Mouse (Mus musculus) hindbrain, embryonic 13.5 days (tissue): Measurements from ENCODE around the gene Nudt15. TPM values are rescaled to one million over a fixed set of nuclear protein-coding genes. Genes with fewer than 3 reads are reported as not detected.
A peak's percentile ranks its signal among the peaks of the same experiment; 100 is the strongest.

Source experiments
- ATAC-seq: fragments of 200-750 bp; cut with Nextera tagmentation; 2 replicates; pipeline ENCODE4 v1.8.0; 2017; ENCODE audit warnings: moderate TSS enrichment; ENCODE audit not compliant: low FRiP score
- H3K27ac ChIP-seq: fragments of 300-500 bp; sonication (generic); 2 replicates; pipeline ENCODE4 v1.5.1; 2015; ENCODE audit warnings: inconsistent platforms, mild to moderate bottlenecking, moderate library complexity
- H3K27me3 ChIP-seq: fragments of 300-500 bp; sonication (generic); 2 replicates; pipeline ENCODE4 v1.6.1; 2015; ENCODE audit warnings: mild to moderate bottlenecking, inconsistent platforms
- H3K36me3 ChIP-seq: fragments of 300-500 bp; sonication (generic); 2 replicates; pipeline ENCODE4 v1.6.1; 2015; ENCODE audit warnings: mild to moderate bottlenecking, inconsistent platforms
- H3K4me1 ChIP-seq: fragments of 300-500 bp; sonication (generic); replicated peaks from 2 replicates; pipeline ENCODE4 v1.6.1; 2015; ENCODE audit warnings: inconsistent platforms
- H3K4me2 ChIP-seq: fragments of 300-500 bp; sonication (generic); 2 replicates; pipeline ENCODE4 v1.6.1; 2015; ENCODE audit warnings: inconsistent platforms, mild to moderate bottlenecking, moderate library complexity
- H3K4me3 ChIP-seq: fragments of 300-500 bp; sonication (generic); 2 replicates; pipeline ENCODE4 v1.5.1; 2015; ENCODE audit warnings: mild to moderate bottlenecking, inconsistent platforms
- H3K9ac ChIP-seq: fragments of 300-500 bp; sonication (generic); 2 replicates; pipeline ENCODE4 v1.6.1; 2015; ENCODE audit warnings: mild to moderate bottlenecking, inconsistent platforms
- H3K9me3 ChIP-seq: fragments of 300-500 bp; sonication (generic); 2 replicates; pipeline ENCODE4 v1.6.1; 2016; ENCODE audit warnings: inconsistent platforms
- WGBS: fragments of 180-500 bp; shearing (Covaris S2); methylation state at CpG from one replicate; pipeline ENCODE4 v1.1.7; 2015; 5-methylcytosine and 5-hydroxymethylcytosine counted together
- polyA plus RNA-seq: library from polyadenylated mRNA; unstranded; fragments of >200 nt; fragmentation: Nextera tagmentation; extraction: Ambion mirVana; gene quantifications from 2 replicates; pipeline ENCODE4 v1.2.1, GENCODE M21; 2015

Nudt15 gene
- polyA plus RNA-seq, 1 experiment from 2014 or later, result 12.0 TPM

GRCm38 (mm10) chr14:73506283-73506682 is 41.8 kb downstream of the Nudt15 start:
- H3K9me3 ChIP-seq, result no peaks in the 10 kb centered on the region
- H3K9ac ChIP-seq, result 0 out of 2 replicates have a peak overlapping the region, but pooled peaks have one; percentile 40
- 0 out of 2 replicates have a peak, but pooled peaks cover 9% of the 10 kb centered on the region for H3K27me3 ChIP-seq
- H3K36me3 ChIP-seq, result no peaks in the 10 kb centered on the region
- no peak overlapping the region for H3K27ac ChIP-seq
- H3K4me3 ChIP-seq, result no peak overlapping the region
- H3K4me2 ChIP-seq, result no peak overlapping the region
- no peak for ATAC-seq
- WGBS, result 62% methylated on average over 8 of the region's 8 CpGs
- H3K4me1 ChIP-seq, result peaks cover 31% of the 10 kb centered on the region

GRCm38 (mm10) chr14:73503237-73503933 is 44.7 kb downstream of the Nudt15 start:
- WGBS, result 58% methylated on average over 13 of the region's 13 CpGs
- peak; percentile 83; the same call in 1 of the 2 replicates for ATAC-seq
- no peaks in the 10 kb centered on the region for H3K36me3 ChIP-seq

GRCm38 (mm10) chr14:73502591-73503184 is 45.4 kb downstream of the Nudt15 start:
- Histone ChIP-seq H3K4me3 (no peak overlapping the region), H3K27me3 (0 out of 2 replicates have a peak, but pooled peaks cover 9% of the 10 kb centered on the region), H3K36me3 (no peaks in the 10 kb centered on the region), H3K9me3 (no peaks in the 10 kb centered on the region), H3K4me1 (peaks cover 23% of the 10 kb centered on the region), H3K4me2 (no peak overlapping the region), H3K9ac (no peak overlapping the region), H3K27ac (peak overlapping the region; percentile 71)
- 40% methylated on average over 7 of the region's 7 CpGs for WGBS
- ATAC-seq, result peak; percentile 85

More at GRCm38 (mm10) chr14:73503237-73503933, 44.7 kb downstream of the Nudt15 start:
- Histone ChIP-seq H3K27me3 (0 out of 2 replicates have a peak, but pooled peaks cover 9% of the 10 kb centered on the region), H3K9ac (no peak overlapping the region), H3K4me1 (peaks cover 23% of the 10 kb centered on the region), H3K4me2 (no peak overlapping the region), H3K4me3 (no peak overlapping the region), H3K27ac (peak overlapping the region; percentile 71), H3K9me3 (no peaks in the 10 kb centered on the region)

GRCm38 (mm10) chr14:73501721-73502120 is 46.3 kb downstream of the Nudt15 start:
- 65% methylated on average over 6 of the region's 6 CpGs for WGBS
- Histone ChIP-seq H3K4me1 (peaks cover 23% of the 10 kb centered on the region), H3K9ac (no peak overlapping the region), H3K9me3 (no peaks in the 10 kb centered on the region), H3K4me3 (no peak overlapping the region), H3K27ac (peak overlapping the region; percentile 62; the same call in 1 of the 2 replicates), H3K27me3 (0 out of 2 replicates have a peak, but pooled peaks cover 9% of the 10 kb centered on the region), H3K4me2 (no peak overlapping the region), H3K36me3 (no peaks in the 10 kb centered on the region)
- ATAC-seq, result no peak; the same call in 1 of the 2 replicates

GRCm38 (mm10) chr14:73501283-73501682 is 46.8 kb downstream of the Nudt15 start:
- no peak for ATAC-seq
- H3K9me3 ChIP-seq, result no peaks in the 10 kb centered on the region
- WGBS, result 90% methylated on average over 9 of the region's 9 CpGs
- peaks cover 23% of the 10 kb centered on the region for H3K4me1 ChIP-seq
- 0 out of 2 replicates have a peak, but pooled peaks cover 4% of the 10 kb centered on the region for H3K27me3 ChIP-seq
- H3K27ac ChIP-seq, result no peak overlapping the region
- H3K4me2 ChIP-seq, result no peak overlapping the region
- no peak overlapping the region for H3K9ac ChIP-seq
- H3K36me3 ChIP-seq, result no peaks in the 10 kb centered on the region
- H3K4me3 ChIP-seq, result no peak overlapping the region

- no peak overlapping the region for H3K4me2 ChIP-seq
- H3K27me3 ChIP-seq, result no peaks in the 10 kb centered on the region
- WGBS, result 77% methylated on average over 7 of the region's 7 CpGs
- no peaks in the 10 kb centered on the region for H3K36me3 ChIP-seq
- H3K4me1 ChIP-seq, result no peaks in the 10 kb centered on the region
- no peaks in the 10 kb centered on the region for H3K9me3 ChIP-seq
- no peak for ATAC-seq
- no peak overlapping the region for H3K4me3 ChIP-seq
- H3K9ac ChIP-seq, result no peak overlapping the region
- no peak overlapping the region for H3K27ac ChIP-seq
Observed at GRCm38 (mm10) chr14:73495753-73496152, 52.3 kb downstream of the Nudt15 start.

GRCm38 (mm10) chr14:73494122-73494521 is 53.9 kb downstream of the Nudt15 start:
- no peaks in the 10 kb centered on the region for H3K4me1 ChIP-seq
- H3K27me3 ChIP-seq, result no peaks in the 10 kb centered on the region
- no peak for ATAC-seq
- no peak overlapping the region for H3K4me3 ChIP-seq
- no peaks in the 10 kb centered on the region for H3K9me3 ChIP-seq
- H3K36me3 ChIP-seq, result no peaks in the 10 kb centered on the region
- no peak overlapping the region for H3K4me2 ChIP-seq
- WGBS, result 82% methylated on average over 6 of the region's 6 CpGs
- H3K27ac ChIP-seq, result no peak overlapping the region
- no peak overlapping the region for H3K9ac ChIP-seq

GRCm38 (mm10) chr14:73493356-73493755 is 54.7 kb downstream of the Nudt15 start:
- Histone ChIP-seq H3K27ac (no peak overlapping the region), H3K36me3 (no peaks in the 10 kb centered on the region), H3K4me1 (no peaks in the 10 kb centered on the region), H3K27me3 (no peaks in the 10 kb centered on the region), H3K9ac (no peak overlapping the region), H3K9me3 (no peaks in the 10 kb centered on the region), H3K4me2 (no peak overlapping the region), H3K4me3 (no peak overlapping the region)
- no peak for ATAC-seq
- 94% methylated on average over 6 of the region's 6 CpGs for WGBS

GRCm38 (mm10) chr14:73486641-73487040 is 61.4 kb downstream of the Nudt15 start:
- no peaks in the 10 kb centered on the region for H3K9me3 ChIP-seq
- no peak for ATAC-seq
- H3K4me2 ChIP-seq, result no peak overlapping the region
- WGBS, result 91% methylated on average over 5 of the region's 5 CpGs
- H3K27me3 ChIP-seq, result no peaks in the 10 kb centered on the region
- H3K27ac ChIP-seq, result no peak overlapping the region
- no peaks in the 10 kb centered on the region for H3K4me1 ChIP-seq
- no peak overlapping the region for H3K4me3 ChIP-seq
- no peak overlapping the region for H3K9ac ChIP-seq
- H3K36me3 ChIP-seq, result no peaks in the 10 kb centered on the region

GRCm38 (mm10) chr14:73484366-73485110 is 63.5 kb downstream of the Nudt15 start:
- WGBS, result 66% methylated on average over 3 of the region's 3 CpGs
- no peak overlapping the region for H3K4me2 ChIP-seq
- H3K9me3 ChIP-seq, result no peaks in the 10 kb centered on the region
- no peaks in the 10 kb centered on the region for H3K27me3 ChIP-seq
- H3K36me3 ChIP-seq, result no peaks in the 10 kb centered on the region
- no peak overlapping the region for H3K9ac ChIP-seq
- no peak for ATAC-seq
- H3K27ac ChIP-seq, result no peak overlapping the region
- H3K4me1 ChIP-seq, result no peaks in the 10 kb centered on the region
- H3K4me3 ChIP-seq, result no peak overlapping the region

GRCm38 (mm10) chr14:73483516-73484229 is 64.4 kb downstream of the Nudt15 start:
- 85% methylated on average over 5 of the region's 5 CpGs for WGBS
- H3K27ac ChIP-seq, result no peak overlapping the region
- H3K27me3 ChIP-seq, result no peaks in the 10 kb centered on the region
- no peaks in the 10 kb centered on the region for H3K4me1 ChIP-seq
- no peak overlapping the region for H3K4me2 ChIP-seq
- H3K9me3 ChIP-seq, result no peaks in the 10 kb centered on the region
- no peak overlapping the region for H3K9ac ChIP-seq
- no peak for ATAC-seq
- no peaks in the 10 kb centered on the region for H3K36me3 ChIP-seq
- H3K4me3 ChIP-seq, result no peak overlapping the region

GRCm38 (mm10) chr14:73479771-73480170 is 68.3 kb downstream of the Nudt15 start:
- H3K36me3 ChIP-seq, result no peaks in the 10 kb centered on the region
- no peak overlapping the region for H3K27ac ChIP-seq
- ATAC-seq, result no peak
- H3K4me1 ChIP-seq, result peaks cover 10% of the 10 kb centered on the region
- no peak overlapping the region for H3K9ac ChIP-seq
- H3K27me3 ChIP-seq, result no peaks in the 10 kb centered on the region
- no peak overlapping the region for H3K4me3 ChIP-seq
- WGBS, result 20% methylated on average over 1 of the region's 1 CpGs
- H3K9me3 ChIP-seq, result no peaks in the 10 kb centered on the region
- H3K4me2 ChIP-seq, result no peak overlapping the region
